Comparison of ENCODE assay signal across 8 mouse cellular contexts in genomic region chr2:169008756-169009155, GRCm38 (mm10). TPM values are rescaled to one million over a fixed set of nuclear protein-coding genes. Genes with fewer than 3 reads are reported as not detected.
DNase-seq lines count a peak whose midpoint lies in the region; ATAC-seq and TF ChIP-seq lines count a peak whose summit lies in the region.

No protein-coding gene starts in this region.

- peak; percentile 26; the same call in 1 of the 2 replicates for ATAC-seq in hindbrain, embryonic 12.5 days (ENCODE audit: low FRiP score)

- H3K4me1 ChIP-seq in hindbrain, embryonic 12.5 days, result peaks cover 16% of the 10 kb centered on the region
- H3K4me1 ChIP-seq in thymus, adult 2 months (replicated peaks; ENCODE audit: control insufficient read depth, insufficient read depth, low read length), result no peaks in the 10 kb centered on the region

- H3K4me2 ChIP-seq in hindbrain, embryonic 12.5 days (replicated peaks), result no peak overlapping the region
- peak overlapping the region; percentile 18 for H3K4me2 ChIP-seq in myocyte (ENCODE audit: low read depth)

- WGBS in hindbrain, embryonic 12.5 days, result 72% methylated on average over 20 of the region's 20 CpGs
- WGBS in thymus, adult 2 months, result 42% methylated on average over 20 of the region's 20 CpGs

- intact Hi-C loops in left cerebral cortex, postnatal 14 days (cut with DNase I), result no loop called here

- H3K9ac ChIP-seq in hindbrain, embryonic 12.5 days, result no peak overlapping the region

- H3K27ac ChIP-seq in hindbrain, embryonic 12.5 days, result peak overlapping the region; percentile 58
- no peak overlapping the region for H3K27ac ChIP-seq in thymus, adult 2 months (ENCODE audit: control insufficient read depth, insufficient read depth, low read length)

- no peaks in the 10 kb centered on the region for H3K9me3 ChIP-seq in hindbrain, embryonic 12.5 days (replicated peaks)

- peak; percentile 9 to 11 for DNase-seq in left cerebral cortex, postnatal 14 days (ENCODE audit: low spot score in 2 of 2)
- DNase-seq in left cerebral cortex, adult 8-10 months (ENCODE audit: low spot score in 2 of 2), result no peak
- peak; percentile 49 for DNase-seq in embryo, embryonic 11 days
- no peak for DNase-seq in natural killer cell, adult 2 months (ENCODE audit: low spot score in 2 of 2)
- DNase-seq in thymus, adult 2 months, result no peak
- DNase-seq in adrenal gland, adult (ENCODE audit: inconsistent age in 2 of 2, low spot score in 1 of 2), result no peak

- TF ChIP-seq CTCF in thymus, adult 2 months (IDR thresholded peaks at IDR 0.05; ENCODE audit: borderline replicate concordance, control insufficient read depth, extremely low read depth, insufficient read depth, low read length, poor library complexity), result no peak

- H3K4me3 ChIP-seq in hindbrain, embryonic 12.5 days, result no peak overlapping the region
- H3K4me3 ChIP-seq in myocyte, result no peak overlapping the region
- H3K4me3 ChIP-seq in thymus, adult 2 months (ENCODE audit: control insufficient read depth, insufficient read depth, low read length), result no peak overlapping the region

- no peaks in the 10 kb centered on the region for H3K79me2 ChIP-seq in myocyte (ENCODE audit: control insufficient read depth, insufficient read depth)

- no peak for TF ChIP-seq POLR2A in myocyte (IDR thresholded peaks at IDR 0.05; ENCODE audit: insufficient read length, low read depth)
- no peak for TF ChIP-seq POLR2A in thymus, adult 2 months (IDR thresholded peaks at IDR 0.05; ENCODE audit: control insufficient read depth, extremely low read depth, insufficient read depth, low read length, poor library complexity)

- no peaks in the 10 kb centered on the region for H3K36me3 ChIP-seq in hindbrain, embryonic 12.5 days
- H3K36me3 ChIP-seq in myocyte (ENCODE audit: control insufficient read depth, insufficient read depth), result no peaks in the 10 kb centered on the region
- H3K36me3 ChIP-seq in thymus, adult 2 months (ENCODE audit: control insufficient read depth, insufficient read depth, low read length), result no peaks in the 10 kb centered on the region

- no peak overlapping the region for H3ac ChIP-seq in myocyte (ENCODE audit: control insufficient read depth, insufficient read length)

- no peaks in the 10 kb centered on the region for H3K27me3 ChIP-seq in hindbrain, embryonic 12.5 days
- H3K27me3 ChIP-seq in myocyte (ENCODE audit: control insufficient read depth, insufficient read depth, insufficient read length), result no peaks in the 10 kb centered on the region
- H3K27me3 ChIP-seq in thymus, adult 2 months (ENCODE audit: control insufficient read depth, insufficient read depth, low read length), result no peaks in the 10 kb centered on the region; the same call in 1 of the 2 replicates

TF ChIP-seq in myocyte, 11 proteins besides CTCF, POLR2A, EP300 and RAD21:
- TF ChIP-seq POLR2AphosphoS2 (IDR thresholded peaks at IDR 0.05; ENCODE audit: insufficient read length, low read depth) (no peak), MYOD1 (IDR thresholded peaks at IDR 0.05; ENCODE audit: control insufficient read depth in 1 of 3, insufficient read length in 2 of 3, low read depth in 2 of 3) (peak in 1 of 3 experiments; percentile 2), CEBPB (IDR thresholded peaks at IDR 0.05; ENCODE audit: insufficient read depth, poor library complexity, severe bottlenecking) (no peak)

RNA-seq across cellular contexts. Expression of gene Zfp64, which starts 53.4 kb away (rescaled TPM):
- 10 to 100 TPM; 16.8 to 18.1 TPM for total RNA-seq in left cerebral cortex, postnatal 14 days (2021)
- 10 to 100 TPM; 19.2 to 21.7 (median 20.0) TPM for total RNA-seq in left cerebral cortex, adult 8-10 months (2022)
- polyA plus RNA-seq in hindbrain, embryonic 12.5 days (2016; fragmentation: Nextera tagmentation; extraction: Ambion mirVana), result 37.7 and 39.0 TPM in 2 replicates
- polyA plus RNA-seq in myocyte (2012; fragmentation: generic; extraction: Trizol), result 22.6 TPM
- 63.1 and 71.5 TPM in 2 replicates for polyA plus RNA-seq in thymus, adult 2 months (2012; rRNA removed)

Comparison
In these comparisons a context has a peak if more than half of its experiments do, and no peak if none do; other contexts are left out.
1. DNase-seq: peak in left cerebral cortex, postnatal 14 days (2 of 2) and embryo, embryonic 11 days (single experiment); none in left cerebral cortex, adult 8-10 months (0 of 2), natural killer cell, adult 2 months (0 of 2), thymus, adult 2 months (single experiment) and adrenal gland, adult (0 of 2).